Mouse (Mus musculus): ENCODE measurements around the gene Nsl1.
"Not testable (repeated sequence)": the region's sequence is repeated elsewhere in the genome, so short reads cannot be mapped to it uniquely, and the experiment has no call there.

The Nsl1 gene

DNA sequence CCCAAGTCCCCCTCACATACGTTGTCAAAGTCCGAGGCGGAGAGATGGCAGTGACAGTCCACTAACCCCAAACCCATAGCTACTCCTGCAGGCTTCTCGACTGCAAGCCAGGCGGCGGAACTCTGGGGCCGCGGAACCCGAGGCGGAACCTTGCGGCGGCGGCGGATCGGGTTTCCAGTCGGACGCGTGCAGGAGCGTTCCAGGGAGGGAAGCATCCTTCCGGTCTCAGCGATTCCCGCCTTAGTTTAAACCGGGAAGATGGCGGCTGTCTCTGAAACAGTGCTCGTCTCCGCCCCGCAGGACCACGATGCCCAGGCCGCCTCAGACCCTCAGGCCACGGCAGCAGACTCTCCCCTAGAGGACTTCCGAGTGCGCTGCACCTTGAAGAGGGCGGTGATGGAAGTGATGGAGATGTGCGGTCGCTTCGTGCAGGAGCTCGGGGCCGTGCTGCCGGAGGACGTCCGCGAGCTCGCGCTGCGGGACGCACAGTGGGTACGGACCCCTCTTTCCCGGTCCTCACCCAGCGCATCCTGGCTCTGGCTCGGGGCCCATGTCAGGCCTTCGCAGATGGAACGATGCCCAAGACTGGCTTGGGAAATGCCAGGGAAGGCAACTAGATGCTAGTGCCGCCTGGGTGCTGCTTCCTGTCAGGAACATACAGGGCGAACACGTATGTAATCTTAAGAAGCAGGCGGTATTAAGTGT is at the start of gene Nsl1, which contains the start of gene Tatdn3:
Nsl1 (plus strand) TSS at position 232 of the 705 bp plus-strand sequence.
Tatdn3 (minus strand) TSS at position 152 of the 705 bp plus-strand sequence.
- peak; percentile 87 for DNase-seq (ENCODE audit: low spot score)

DNA sequence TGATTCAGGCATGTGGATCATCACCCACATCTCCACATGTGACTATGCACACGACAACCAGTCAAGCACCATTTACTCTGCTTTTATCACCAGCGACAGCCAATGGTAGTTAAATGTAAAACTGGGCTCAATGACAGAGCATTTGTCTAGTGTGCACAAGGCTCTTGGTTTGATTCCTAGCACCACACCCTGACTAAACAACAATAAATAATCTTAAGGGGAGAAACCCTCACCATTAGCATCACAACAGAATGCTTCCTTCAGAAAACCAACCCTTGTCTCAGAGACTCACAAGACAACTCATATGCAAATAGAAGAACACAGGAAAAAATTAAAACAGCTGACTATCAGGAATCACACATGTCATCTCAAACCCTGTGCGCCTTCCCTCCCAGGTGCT is 48.5 kb upstream of the Nsl1 start:
- DNase-seq (ENCODE audit: low spot score) = no peak

DNA sequence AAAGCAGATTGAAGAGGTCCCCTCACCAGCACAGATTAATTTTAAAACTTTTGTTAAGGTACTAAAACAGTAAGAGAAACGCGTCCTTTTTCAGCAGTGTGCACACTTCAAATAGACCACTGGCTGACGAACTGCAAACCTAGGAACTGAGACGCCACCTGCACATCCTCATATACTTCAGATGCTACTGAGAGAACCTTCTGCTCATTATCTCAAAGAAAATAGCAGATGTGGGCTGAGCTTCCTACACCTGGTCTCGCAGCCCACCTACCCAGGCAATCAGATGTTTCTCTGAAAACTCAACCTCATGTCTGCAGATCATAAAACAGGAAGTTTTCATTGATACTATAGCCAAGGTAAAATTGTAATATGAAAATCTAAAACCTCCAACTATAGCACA is 43.0 kb upstream of the Nsl1 start:
- DNase-seq (ENCODE audit: low spot score) = no peak

DNA sequence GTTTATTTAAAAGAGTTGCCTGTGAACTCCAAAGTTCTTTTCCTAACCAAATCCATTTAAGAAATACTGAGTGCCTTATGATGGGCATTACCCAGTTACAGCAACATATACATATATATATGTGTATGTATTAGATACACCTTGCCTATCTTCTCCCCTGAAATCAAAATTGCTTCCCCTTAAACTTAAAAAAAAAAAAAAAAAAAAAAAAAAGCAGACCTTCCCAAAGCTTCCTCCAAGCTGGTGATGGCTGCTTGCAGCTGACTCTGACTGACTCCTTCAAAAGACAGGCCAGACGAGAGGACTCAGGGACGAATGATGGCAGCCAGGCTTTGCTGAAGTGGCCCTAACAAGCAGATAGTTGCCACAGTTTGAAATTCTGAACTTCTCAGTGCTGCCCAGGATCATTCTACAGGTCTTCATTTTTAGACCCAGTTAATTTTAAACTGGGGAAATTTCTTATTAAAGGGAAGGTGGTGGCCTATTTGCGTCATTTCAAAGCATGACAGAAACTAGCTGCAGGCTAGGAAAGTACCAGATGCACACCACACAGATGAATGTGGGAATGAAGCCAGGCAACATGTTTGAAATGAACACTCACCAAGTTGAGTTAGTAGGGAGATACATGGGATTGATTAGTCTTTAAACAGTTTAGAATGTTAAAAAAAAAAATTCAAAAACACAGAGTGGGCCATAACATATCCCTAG is 42.4 kb upstream of the Nsl1 start:
- no peak for DNase-seq (ENCODE audit: low spot score)

DNA sequence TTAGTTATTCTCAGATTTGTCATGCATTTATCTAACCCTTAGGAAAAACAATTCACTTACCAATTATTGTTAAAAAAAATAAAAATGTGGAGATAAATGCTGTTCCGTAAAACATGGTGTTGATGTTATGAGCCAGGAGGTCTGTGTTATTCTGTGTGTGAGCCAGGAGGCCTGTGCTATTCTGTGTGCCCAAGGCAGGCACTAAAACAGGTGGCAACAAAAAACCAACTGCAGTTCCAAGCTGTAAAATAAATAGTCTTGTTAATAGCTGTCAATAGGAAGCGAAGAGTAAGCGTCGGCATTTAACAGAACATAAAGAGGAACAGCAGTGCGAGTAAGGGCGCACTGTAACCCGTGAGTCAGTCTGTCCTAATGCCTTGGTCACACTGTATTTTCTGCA is 41.8 kb upstream of the Nsl1 start:
- no peak for DNase-seq (ENCODE audit: low spot score)

DNA sequence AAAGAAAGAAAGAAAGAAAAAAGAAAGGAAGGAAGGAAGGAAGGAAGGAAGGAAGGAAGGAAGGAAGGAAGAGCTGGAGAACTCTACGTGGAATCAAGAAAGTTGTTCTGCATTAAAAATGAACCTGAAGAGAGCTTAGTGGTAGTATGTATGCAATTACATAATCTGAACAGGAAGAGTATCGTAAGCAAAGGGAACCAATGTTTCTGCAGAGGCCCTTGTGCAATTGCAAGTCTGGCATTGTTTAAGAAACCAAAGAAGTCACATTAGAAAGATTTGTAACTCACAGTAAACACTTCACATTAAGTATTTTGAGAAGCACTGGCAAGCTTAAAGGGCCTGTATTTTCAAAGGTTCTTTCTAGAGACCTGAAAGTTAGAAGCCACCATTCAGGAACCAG is 39.7 kb upstream of the Nsl1 start:
- no peak for DNase-seq (ENCODE audit: low spot score)

DNA sequence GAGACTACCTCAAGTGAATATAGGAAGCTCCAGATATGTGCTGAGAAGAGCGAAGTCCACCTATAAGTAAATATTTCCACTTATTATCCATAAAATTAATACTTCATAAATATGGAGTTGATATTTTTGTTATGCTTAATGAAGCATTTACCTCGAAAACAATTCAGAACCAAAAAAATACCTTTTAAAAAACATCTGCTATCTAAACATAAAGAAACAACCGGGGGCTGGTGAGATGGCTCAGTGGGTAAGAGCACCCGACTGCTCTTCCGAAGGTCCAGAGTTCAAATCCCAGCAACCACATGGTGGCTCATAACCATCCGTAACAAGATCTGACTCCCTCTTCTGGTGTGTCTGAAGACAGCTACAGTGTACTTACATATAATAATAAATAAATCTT is 39.0 kb upstream of the Nsl1 start:
- not testable (repeated sequence) for DNase-seq (ENCODE audit: low spot score)

DNA sequence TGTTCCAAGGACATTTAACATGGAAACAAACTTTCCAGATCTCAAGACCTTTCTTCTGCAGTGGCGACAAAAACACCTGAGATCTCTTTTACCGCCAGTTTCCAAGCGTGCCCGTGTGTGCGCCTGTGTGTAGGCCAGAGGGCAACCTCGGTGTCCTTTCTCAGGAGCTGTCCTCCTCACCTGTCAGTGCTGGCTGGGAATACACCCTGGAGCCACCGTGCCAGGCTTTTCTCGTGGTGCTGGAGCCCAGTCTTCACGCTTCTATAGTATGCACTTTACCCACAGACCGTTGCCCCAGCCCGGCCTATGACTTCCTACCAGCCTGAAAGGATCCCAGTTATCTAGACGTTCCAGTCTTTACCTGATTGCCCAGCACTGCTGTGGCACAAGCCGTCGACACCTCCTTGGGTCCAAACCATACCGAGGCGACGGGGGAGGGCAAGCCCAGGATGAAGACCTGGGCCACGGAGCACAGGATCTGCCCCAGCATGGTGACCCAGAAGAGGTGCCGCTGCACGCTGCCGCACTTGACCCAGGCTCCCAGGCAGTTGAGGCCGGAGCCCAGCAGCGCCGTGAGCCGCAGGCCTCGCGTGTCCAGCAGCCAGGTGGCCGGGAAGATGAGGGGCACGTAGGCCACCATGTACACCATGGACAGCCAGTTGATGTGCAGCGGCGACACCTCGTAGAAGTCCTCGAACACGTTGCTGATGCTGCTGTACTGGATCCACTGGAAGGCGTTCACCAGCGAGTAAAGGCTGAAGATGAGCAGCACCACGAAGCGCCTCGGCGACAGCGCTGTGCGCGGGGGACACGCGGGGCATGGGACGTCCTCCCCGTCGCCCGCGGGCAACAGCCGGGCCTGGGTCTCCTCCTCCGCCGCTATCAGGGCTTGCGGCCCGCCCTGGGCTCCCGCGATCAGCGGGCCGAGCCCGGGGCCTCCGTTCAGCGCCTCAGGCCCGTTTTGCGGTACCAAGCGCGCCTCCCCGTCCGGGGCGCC is 37.5 kb upstream of the Nsl1 start:
- peak; percentile 33 for DNase-seq (ENCODE audit: low spot score)

DNA sequence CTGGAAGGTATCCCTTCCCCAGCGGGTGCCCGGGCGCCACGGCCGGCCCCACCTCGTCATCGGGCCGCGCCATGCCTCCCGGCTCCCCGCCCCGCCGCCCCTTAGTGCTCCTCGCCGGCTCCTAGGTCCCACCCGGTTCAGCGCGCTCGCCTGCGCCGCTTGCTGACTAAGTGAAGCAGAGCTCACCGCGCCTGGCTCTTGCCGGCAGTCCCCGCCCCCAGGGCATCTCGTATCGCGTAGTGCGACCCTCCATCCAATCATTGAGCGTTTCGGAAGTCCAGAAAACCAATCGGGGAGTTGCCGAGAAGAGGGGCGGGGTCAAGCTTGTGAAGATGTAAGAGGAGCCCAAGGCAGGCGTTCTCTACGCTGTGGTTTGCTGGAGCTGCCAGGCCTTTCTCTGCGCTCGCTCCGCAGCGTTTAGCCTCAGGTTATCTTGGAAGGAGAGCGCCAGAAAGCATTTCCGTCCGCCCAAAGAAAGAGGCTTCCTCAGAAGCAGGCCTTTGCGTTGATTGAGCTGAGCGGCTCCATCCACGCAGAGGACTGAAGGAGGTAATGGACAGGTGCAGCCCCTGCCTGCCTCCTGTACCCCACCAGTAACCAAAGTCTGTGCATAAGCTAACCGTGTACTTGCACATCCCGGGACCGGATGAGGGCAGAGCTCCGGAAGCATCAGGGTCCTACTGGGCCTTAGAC is 36.6 kb upstream of the Nsl1 start, which contains the start of gene Flvcr1:
Flvcr1 (minus strand) TSS at position 138 of the 693 bp plus-strand sequence.
- peak; percentile 98 for DNase-seq (ENCODE audit: low spot score)

DNA sequence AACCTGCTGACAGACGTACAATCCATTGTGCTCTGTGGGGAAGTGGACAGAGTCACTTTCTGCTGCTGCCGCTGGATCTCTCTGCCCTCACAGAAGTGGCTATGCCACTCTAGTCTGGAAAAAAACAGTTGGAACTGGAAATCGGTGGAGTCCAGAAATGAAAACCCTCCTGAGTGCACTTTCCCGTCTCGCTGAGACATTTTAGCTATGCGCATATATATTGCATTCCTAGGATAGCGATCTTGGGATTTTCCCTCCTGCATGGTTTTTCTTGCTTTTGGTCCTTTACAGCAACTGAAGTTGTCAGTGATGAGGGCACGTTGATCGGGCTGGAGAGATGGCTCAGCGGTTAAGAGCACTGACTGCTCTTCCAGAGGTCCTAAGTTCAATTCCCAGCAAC is 32.6 kb upstream of the Nsl1 start:
- no peak for DNase-seq (ENCODE audit: low spot score)

DNA sequence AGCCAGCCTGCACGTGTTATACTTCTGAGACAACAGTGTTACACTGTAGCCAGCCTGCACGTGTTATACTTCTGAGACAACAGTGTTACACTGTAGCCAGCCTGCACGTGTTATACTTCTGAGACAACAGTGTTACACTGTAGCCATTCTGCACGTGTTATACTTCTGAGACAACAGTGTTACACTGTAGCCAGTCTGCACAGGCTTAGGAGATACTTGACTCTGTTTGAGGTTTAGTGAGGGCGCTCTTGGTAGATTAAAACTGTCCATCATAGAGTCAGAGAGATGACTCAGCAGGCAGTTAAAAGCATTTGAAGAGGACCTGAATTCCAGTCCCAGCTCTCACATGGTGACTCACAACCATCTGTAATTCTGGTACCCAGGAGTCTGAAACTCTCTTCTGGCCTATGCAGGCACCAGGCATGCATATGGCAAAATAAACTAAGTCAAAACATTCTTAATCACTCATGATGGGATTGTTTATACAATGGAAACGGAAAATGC is 31.8 kb upstream of the Nsl1 start:
- DNase-seq (ENCODE audit: low spot score) = not testable (repeated sequence)

DNA sequence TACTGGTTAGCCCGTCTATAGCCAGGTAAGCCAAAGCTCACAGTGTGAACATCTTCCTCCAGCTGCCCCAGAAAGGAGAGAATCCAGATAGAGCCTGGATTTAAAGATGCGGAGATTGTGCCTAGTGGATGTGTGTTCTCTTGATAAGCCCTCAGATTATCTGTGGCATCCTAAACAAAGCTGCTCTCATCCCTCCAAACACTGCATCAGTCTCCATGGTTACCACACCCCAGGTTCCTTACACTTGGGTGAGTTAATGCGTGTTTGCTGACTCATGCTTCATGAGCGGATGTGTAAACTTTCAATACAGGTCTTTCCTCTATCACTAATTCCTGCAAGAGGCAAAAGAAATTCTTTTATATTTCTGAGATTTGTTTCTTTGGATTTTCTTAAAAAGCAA is 27.2 kb upstream of the Nsl1 start:
- no peak for DNase-seq (ENCODE audit: low spot score)

DNA sequence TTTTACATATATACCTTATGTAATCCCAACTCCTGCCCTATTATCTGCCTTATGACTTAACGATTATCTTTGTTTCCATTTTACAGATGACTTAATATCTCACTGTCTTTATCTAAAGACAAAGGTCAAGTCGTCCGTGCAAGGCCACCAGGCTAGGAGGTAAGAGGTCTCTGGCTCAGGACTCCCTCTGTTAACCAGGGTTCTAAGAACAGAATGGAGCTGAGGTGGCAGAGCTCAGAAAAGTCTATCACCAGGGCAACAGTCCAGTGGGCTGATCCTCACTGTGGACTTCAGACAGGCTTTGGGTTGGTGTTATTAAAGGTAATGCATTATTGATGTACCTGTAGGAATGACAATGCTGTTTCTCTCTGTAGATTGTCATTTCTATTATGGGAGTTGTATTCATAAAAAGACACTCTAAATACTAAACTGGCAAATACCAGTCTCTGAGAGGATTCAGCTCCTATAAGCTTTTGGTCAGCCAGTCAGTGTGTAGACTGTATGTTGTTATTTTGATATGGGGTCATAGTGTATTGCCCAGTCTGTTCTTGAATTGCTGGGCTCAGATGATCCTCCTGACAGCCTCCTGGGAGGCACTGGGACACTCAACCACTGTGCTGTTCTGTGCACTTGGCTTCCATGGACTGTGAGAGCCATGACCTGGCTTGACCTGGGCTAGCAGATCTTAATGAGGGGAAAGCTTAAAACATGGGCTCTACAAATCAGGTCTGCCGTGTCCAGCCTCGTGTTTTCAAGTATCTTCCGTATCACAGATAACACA is 26.1 kb upstream of the Nsl1 start, which contains the start of gene Spata45:
Spata45 (plus strand) TSS at position 86 of the 781 bp plus-strand sequence.
- no peak for DNase-seq (ENCODE audit: low spot score)

DNA sequence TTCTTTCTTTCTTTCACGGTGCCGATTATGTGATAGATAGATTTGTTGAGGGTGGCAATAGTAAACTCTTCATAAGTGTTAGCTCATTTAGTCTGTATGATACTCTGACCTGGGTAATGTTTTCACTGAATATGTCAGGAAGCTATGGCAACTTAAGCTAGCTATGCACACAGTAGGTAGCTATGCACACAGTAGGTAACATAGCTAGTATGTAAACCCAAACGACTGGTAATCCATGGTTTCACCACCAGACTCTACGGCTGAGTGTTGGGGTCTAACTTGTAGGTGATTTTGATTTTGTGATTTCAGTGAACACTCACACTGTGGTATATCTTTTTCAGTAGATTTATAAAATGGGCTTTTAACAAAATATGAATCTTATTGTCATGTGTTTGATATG is 24.8 kb upstream of the Nsl1 start:
- DNase-seq (ENCODE audit: low spot score) = no peak

DNA sequence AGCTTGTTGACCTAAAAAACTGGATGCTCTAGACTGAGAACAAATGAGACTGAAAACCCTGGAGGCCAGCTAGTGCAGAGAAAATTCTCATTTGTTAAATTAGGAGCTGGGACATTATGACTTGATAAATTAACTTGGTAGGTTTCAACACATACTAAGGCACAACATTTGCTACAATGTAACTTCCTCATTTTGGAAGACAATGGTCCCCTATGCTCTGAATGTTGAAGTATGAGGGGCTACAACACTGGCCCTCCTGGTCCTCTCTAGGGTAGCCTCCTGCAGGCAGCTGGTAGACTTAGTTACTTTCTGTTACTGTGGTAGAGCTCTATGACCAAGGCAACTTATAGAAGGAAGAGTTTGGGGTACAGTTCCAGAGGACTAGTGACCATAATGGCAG is 21.5 kb upstream of the Nsl1 start:
- DNase-seq (ENCODE audit: low spot score) = no peak

DNA sequence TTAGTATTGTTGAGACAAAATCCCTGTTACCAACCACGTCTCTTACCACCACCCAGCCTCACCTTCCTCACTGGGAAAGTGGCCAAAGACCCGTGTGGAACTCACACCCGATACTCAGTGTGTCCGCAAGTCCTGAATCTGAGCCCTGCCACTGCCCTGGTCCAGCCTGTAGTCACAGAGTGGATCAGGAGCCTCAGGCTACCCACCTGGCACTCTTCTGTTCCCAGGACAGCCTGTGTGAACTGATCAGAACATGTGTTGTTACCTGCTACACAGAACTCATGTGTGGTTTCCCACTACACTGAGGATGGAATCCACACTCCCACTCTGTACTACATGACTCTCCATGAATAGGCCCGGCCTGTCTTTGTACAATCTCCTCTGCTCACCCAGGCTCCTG is 20.7 kb upstream of the Nsl1 start:
- DNase-seq (ENCODE audit: low spot score) = no peak

DNA sequence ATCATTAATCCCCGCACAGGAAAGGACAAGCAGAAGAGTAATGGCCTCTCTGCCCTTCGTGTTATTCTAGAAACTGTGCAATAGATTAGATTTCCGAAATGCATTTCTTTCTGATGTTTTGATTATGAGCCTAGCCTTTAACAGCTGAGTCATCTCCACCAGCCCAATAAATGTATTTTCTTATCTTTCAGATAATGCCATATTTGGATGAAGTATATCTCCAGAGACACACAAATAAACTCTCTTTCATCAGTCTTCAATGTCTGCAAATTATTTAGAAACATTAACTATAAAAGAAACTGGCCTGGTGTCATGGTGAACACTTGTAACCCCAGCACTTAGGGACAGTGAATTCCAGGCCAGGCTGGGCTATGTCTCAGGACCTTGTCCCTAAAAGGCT is 20.1 kb upstream of the Nsl1 start:
- no peak for DNase-seq (ENCODE audit: low spot score)

DNA sequence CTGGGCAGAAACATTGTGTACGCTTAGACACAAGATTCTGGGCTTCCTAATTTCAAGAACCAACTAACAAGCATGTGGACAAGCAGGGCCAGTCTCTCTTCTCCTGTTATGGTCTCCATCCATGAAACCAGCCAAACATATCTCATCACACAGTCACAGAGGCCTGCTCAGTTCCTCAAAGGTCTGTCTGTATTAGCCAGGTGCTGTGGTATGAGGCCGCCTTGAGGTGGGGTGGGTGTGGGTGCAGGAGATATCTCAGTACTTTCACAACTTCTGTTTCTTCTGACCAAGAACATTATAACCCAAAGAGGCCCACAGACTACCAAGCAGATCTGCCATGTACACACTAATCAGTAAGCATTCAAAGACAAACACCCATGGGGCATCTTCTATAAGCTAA is 17.5 kb upstream of the Nsl1 start:
- DNase-seq (ENCODE audit: low spot score) = no peak

DNA sequence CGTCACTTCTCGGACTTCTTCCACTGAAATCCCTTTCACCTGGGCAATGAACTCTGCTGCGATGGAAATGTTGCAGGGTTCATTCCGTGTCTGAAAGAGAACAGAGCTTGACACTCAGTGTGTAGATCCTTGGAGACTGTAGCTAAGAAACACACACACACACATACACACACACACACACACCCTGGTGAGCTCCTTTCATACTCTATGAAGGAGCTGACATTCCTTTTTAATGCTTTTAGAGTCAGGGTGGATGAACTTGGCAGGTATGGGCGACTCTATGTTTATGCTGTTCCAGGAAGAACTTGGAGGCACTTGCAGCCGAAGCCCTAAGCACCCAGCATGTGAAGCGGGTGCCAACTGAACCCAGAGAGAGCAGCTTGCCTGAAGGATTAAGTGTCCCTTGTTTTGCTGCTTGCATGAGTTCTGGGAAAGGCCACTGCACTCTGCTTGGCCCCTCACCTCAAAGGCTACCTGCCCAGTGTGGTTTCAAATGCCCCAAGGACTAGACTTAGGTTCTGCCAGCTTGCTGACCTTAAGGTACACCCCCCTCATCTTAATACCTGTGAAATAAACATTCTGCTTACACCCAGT is 16.5 kb upstream of the Nsl1 start:
- DNase-seq (ENCODE audit: low spot score) = no peak

DNA sequence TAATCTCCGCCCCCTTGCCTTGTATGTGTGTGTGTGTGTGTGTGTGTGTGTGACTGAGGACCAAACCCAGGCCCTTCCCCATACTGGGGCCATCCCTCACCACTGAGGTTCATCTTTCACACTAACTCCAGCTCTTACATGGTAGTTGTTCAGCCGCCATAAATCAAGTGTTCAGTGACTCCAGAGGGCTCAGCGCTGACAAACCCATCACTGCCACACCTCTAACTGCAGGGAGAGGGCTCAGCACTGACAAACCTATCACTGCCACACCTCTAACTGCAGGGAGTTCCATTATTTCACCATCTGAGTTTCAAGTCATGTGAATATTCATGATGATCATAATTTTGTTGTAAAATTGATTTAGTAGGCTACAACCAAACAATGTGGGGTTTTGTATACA is 9.3 kb upstream of the Nsl1 start:
- DNase-seq (ENCODE audit: low spot score) = no peak
